Mouse (Mus musculus) myocyte (in vitro differentiated cells): ENCODE measurements around the gene Ghrhr.

Experiments
- MAX ChIP-seq: IDR thresholded peaks from one replicate; pipeline ENCODE4 v1.6.1; 2011; ENCODE audit warnings: low read depth, mild to moderate bottlenecking, control low read depth
- POLR2A ChIP-seq: IDR thresholded peaks from one replicate; pipeline ENCODE4 v1.6.1; 2011; ENCODE audit warnings: low read depth, mild to moderate bottlenecking, control low read depth, moderate library complexity; ENCODE audit not compliant: insufficient read length
- SRF ChIP-seq: IDR thresholded peaks from one replicate; pipeline ENCODE4 v1.6.1; 2011; ENCODE audit warnings: low read depth; ENCODE audit not compliant: control insufficient read depth, insufficient read length
- TCF12 ChIP-seq: IDR thresholded peaks from one replicate; pipeline ENCODE4 v1.6.1; 2011; ENCODE audit warnings: mild to moderate bottlenecking, control low read depth; ENCODE audit not compliant: poor library complexity, insufficient read depth, severe bottlenecking
- USF1 ChIP-seq: IDR thresholded peaks from one replicate; pipeline ENCODE4 v1.6.1; 2011; ENCODE audit warnings: low read depth, mild to moderate bottlenecking, control low read depth, moderate library complexity

- no peak for TF ChIP-seq POLR2A
- no peak for TF ChIP-seq TCF12
- TF ChIP-seq MAX = no peak
- no peak for TF ChIP-seq USF1
- TF ChIP-seq SRF = no peak
Observed at GRCm38 (mm10) chr6:55402041-55402776, 26.1 kb downstream of the Ghrhr start.
